Mouse (Mus musculus): ENCODE data around the gene Qtrt1.
A peak's percentile ranks its signal among the peaks of the same experiment; 100 is the strongest.

Qtrt1 gene

GRCm38 (mm10) chr9:21424631-21425555 lies 13.3 kb downstream of the Qtrt1 start, which contains the start of gene Dnm2:
Gene Dnm2 (plus strand): TSS chr9:21424908.
- DNase-seq = peak; percentile 100

GRCm38 (mm10) chr9:21425556-21425945 lies 13.9 kb downstream of the Qtrt1 start:
- no peak for DNase-seq

GRCm38 (mm10) chr9:21426013-21426412 lies 14.4 kb downstream of the Qtrt1 start:
- peak; percentile 56 for DNase-seq

GRCm38 (mm10) chr9:21426525-21426924 lies 14.9 kb downstream of the Qtrt1 start:
- DNase-seq = no peak

GRCm38 (mm10) chr9:21427773-21428172 lies 16.1 kb downstream of the Qtrt1 start:
- peak; percentile 83 for DNase-seq

- no peak for DNase-seq
These were observed 16.5 kb downstream of the Qtrt1 start for GRCm38 (mm10) chr9:21428178-21428577.

- no peak for DNase-seq
These were observed 19.1 kb downstream of the Qtrt1 start for GRCm38 (mm10) chr9:21430724-21431123.

GRCm38 (mm10) chr9:21432066-21432465 lies 20.4 kb downstream of the Qtrt1 start:
- no peak for DNase-seq

GRCm38 (mm10) chr9:21433766-21434165 lies 22.1 kb downstream of the Qtrt1 start:
- DNase-seq = no peak

- no peak for DNase-seq
These were observed 22.8 kb downstream of the Qtrt1 start for GRCm38 (mm10) chr9:21434410-21434809.

GRCm38 (mm10) chr9:21435777-21436635 lies 24.4 kb downstream of the Qtrt1 start:
- no peak for DNase-seq

- DNase-seq = no peak
These were observed 25.9 kb downstream of the Qtrt1 start for GRCm38 (mm10) chr9:21437577-21437976.

- DNase-seq = no peak
These were observed 26.6 kb downstream of the Qtrt1 start for GRCm38 (mm10) chr9:21438219-21438618.

- no peak for DNase-seq
These were observed 27.8 kb downstream of the Qtrt1 start for GRCm38 (mm10) chr9:21439456-21439855.

- DNase-seq = no peak
These were observed 28.3 kb downstream of the Qtrt1 start for GRCm38 (mm10) chr9:21439914-21440313.

GRCm38 (mm10) chr9:21440387-21440786 lies 28.8 kb downstream of the Qtrt1 start:
- DNase-seq = no peak

GRCm38 (mm10) chr9:21443853-21444252 lies 32.2 kb downstream of the Qtrt1 start:
- no peak for DNase-seq

- no peak for DNase-seq
These were observed 32.9 kb downstream of the Qtrt1 start for GRCm38 (mm10) chr9:21444574-21444973.

- no peak for DNase-seq
These were observed 33.6 kb downstream of the Qtrt1 start for GRCm38 (mm10) chr9:21445081-21445744.

- no peak for DNase-seq
These were observed 36.1 kb downstream of the Qtrt1 start for GRCm38 (mm10) chr9:21447778-21448177.

GRCm38 (mm10) chr9:21449710-21450109 lies 38.1 kb downstream of the Qtrt1 start:
- no peak for DNase-seq

- peak; percentile 47 for DNase-seq
These were observed 38.6 kb downstream of the Qtrt1 start for GRCm38 (mm10) chr9:21450270-21450669.

- no peak for DNase-seq
These were observed 39.8 kb downstream of the Qtrt1 start for GRCm38 (mm10) chr9:21451391-21451790.
